Mouse (Mus musculus): ENCODE measurements at regions not wholly inside any gene's neighbourhood (a gene's known extent, or its start where the extent isn't known, plus 50 kb on each side); places are given as distances from the start of the nearest gene placed in this dataset.

DNA sequence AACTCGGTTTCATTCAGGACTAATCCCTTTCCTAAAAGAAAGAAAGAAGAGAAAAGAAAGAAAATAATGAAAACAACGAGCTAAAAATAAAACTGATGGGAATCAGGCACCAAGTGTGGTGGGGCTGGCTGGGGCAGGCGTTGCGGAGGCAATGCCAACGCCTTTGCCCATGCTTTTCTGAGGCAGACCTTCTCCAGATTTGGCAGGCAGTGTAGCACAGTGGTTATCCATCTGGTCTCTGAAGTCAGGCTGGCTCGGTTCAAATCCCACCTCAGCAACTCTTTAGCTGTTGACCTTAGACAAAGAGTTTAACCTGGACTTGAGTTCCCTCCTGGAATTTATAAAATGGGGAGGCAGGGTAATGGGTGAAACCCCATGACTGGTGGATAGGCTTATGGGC lies 57.3 kb upstream of the Kcng1 start:
- intact Hi-C loops (cut with DNase I) = no loop called here
- DNase-seq = no peak

DNA sequence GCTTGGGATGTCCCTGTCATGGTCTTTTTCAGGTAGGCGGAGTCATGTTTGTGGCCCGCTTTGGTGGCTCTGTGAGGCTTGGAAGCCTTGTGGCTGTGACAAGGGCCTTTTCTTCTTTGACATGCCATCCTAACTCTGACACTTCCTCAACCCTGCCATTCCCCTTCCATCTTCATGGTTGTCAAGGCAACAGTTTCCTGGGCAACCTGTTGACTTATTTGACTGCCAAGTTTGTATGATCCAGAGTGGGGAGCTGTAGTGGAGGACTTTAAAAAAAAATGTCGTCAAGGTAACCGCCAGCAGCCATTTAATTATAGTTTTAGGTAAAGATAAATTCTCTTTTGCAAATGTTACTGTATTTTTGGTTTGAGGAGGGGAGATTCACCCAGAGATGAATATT lies 56.8 kb upstream of the Kcng1 start:
- DNase-seq = no peak
- intact Hi-C loops (cut with DNase I) = no loop called here

DNA sequence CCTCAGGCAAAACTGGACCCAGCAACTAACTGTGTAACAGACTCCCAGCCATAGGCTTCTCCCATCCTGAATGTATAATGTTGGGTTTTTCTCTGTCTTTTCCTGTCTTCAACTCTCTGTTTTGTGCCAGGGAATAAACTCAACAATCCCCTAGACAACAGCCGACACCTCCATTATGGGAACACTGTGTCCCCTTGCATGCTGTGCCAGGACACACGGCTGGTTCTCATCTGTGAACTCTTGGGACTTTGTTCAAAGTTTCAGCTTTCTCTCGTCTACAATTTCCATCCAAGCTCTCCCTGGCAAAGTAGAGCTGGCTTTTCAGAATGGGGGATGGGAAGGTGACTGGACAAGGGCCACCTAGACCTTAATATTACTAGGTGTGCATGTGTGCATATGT lies 56.1 kb upstream of the Kcng1 start:
- intact Hi-C loops (cut with DNase I) = no loop called here
- DNase-seq = peak in 1 of 2 experiments; percentile 13

DNA sequence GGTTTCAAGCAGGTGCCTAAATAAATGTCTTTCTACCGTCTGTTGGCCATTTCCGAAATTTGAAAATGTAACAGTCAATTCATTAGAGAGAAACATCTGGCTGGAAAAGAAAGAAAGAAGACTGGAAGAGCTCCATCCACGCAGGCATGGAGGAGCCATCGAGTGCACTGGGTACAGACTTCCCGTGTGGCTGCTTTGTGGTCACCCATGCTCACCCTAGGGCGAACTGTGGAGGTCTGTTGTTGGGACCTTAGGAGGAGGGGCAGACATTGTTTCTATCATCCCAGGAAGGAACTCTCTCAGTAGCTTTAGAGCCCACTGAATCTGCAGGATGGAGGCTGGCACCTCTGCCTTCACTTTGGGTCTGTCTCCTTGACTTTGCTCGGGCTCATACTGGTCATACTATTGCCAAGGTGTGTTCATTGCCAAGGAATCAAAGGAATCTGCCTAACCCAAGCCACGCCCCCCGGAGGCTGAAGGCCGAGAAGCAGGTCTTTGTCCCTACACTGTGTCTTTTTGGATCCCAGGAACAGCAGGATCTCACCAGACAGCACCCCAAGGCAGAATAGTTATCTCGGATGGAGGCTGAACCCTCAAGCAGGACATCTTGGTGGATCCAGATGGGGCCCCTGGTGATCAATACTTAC lies 54.3 kb upstream of the Kcng1 start:
- no peak for DNase-seq

DNA sequence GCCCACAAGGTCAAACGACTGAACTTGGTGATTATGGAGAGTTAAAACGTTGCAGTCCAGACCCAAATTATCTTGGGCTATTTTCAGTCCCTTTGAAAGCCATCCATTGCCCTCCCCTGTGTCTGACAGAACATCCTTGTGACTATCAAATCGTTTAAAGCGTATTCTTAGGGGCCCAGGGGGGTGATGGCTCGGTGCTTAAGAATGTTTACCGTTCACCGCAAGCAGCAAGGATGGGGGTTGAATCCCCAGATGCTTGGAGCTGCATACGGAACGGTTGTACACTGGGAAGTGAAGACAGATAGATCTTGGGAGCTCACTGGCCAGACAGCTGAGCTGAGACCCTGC lies 52.7 kb upstream of the Kcng1 start:
- DNase-seq = no peak
- intact Hi-C loops (cut with DNase I) = no loop called here

More for the DNA sequence above, 54.3 kb upstream of the Kcng1 start:
- intact Hi-C loops (cut with DNase I) = no loop called here

DNA sequence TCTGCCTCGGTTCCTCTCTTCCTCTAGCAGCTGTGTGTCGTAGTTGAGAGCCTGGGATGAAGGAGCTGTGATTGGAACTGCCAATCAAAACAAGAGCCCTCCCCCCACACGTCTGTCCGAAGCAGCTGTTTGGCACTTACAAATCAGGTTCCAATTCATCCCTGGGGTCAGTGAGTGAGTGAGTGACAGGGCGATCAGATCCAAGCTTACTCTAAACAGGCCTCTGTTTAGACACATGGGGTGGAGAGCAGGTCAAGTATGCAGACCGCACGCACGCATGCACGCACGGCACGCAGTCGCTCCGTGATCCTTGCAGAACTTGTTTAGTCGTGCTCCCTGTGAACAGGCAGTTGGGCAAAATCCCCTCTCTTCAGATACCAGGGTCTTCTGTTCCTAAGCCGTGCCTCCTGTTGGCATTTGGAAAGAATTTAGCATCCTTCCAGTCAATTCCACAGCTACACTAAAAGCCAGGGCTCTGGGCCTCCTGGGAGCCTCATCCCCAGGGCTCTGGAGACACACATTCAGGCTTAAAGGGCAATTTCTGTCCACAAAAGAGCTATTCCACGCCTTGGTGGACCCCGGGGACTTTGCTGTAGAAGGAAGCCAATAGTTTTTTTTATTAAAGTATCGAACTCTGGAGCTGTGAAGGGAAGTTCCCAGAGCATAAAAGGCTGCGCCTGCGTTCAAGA lies 52.2 kb upstream of the Kcng1 start:
- DNase-seq = peak in 1 of 2 experiments; percentile 8
- intact Hi-C loops (cut with DNase I) = no loop called here

DNA sequence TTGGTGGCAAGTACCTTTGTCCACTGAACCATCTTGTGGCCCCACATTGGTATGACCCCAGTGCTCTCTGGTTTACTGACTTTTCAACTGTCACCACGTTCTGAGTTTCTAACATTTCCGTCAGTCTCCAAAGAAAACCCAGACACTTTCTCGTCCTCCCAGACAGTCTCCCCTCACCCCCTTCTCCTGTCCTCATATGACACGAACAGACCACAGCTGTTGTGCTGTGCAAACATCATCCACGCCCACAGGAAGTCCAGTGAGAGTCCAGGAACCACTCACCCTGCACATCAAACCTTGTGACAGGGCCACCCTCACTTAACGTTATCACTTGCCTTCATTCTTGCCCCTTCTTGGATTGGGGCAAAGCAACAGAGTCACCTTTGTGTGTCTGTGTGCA lies 51.4 kb upstream of the Kcng1 start:
- intact Hi-C loops (cut with DNase I) = no loop called here
- no peak for DNase-seq

Data from heart, postnatal 36 days (tissue).